Mouse (Mus musculus): ENCODE data around the gene Gimap7.
A peak's percentile ranks its signal among the peaks of the same experiment; 100 is the strongest.
"Not testable (repeated sequence)": the region's sequence is repeated elsewhere in the genome, so short reads cannot be mapped to it uniquely, and the experiment has no call there.

Gene Gimap7

GRCm38 (mm10) chr6:48718455-48718854 is at the start of gene Gimap7, which contains the start of gene Gm28053:
Gene Gimap7, plus strand, starts transcription at chr6:48718621.
Gene Gm28053, plus strand, starts transcription at chr6:48718607.
- DNase-seq: no peak

- no peak for DNase-seq
These were observed 48.9 kb upstream of the Gimap7 start for GRCm38 (mm10) chr6:48669446-48669969.

- DNase-seq: no peak
These were observed 43.9 kb upstream of the Gimap7 start for GRCm38 (mm10) chr6:48674291-48675058.

GRCm38 (mm10) chr6:48675400-48675930 is 43.0 kb upstream of the Gimap7 start:
- no peak for DNase-seq

GRCm38 (mm10) chr6:48675931-48676859 is 42.2 kb upstream of the Gimap7 start, which contains the start of gene Gimap9:
Gene Gimap9, plus strand, starts transcription at chr6:48676129.
- peak; percentile 69 for DNase-seq

- DNase-seq: no peak
These were observed 41.5 kb upstream of the Gimap7 start for GRCm38 (mm10) chr6:48676860-48677415.

GRCm38 (mm10) chr6:48677492-48678345 is 40.7 kb upstream of the Gimap7 start:
- no peak for DNase-seq

- DNase-seq: no peak
These were observed 40.0 kb upstream of the Gimap7 start for GRCm38 (mm10) chr6:48678391-48678790.

- no peak for DNase-seq
These were observed 38.7 kb upstream of the Gimap7 start for GRCm38 (mm10) chr6:48679701-48680100.

GRCm38 (mm10) chr6:48680421-48680820 is 38.0 kb upstream of the Gimap7 start:
- DNase-seq: no peak

GRCm38 (mm10) chr6:48681472-48682090 is 36.8 kb upstream of the Gimap7 start:
- no peak for DNase-seq

- DNase-seq: no peak
These were observed 36.1 kb upstream of the Gimap7 start for GRCm38 (mm10) chr6:48682271-48682670.

- DNase-seq: not testable (repeated sequence)
These were observed 35.1 kb upstream of the Gimap7 start for GRCm38 (mm10) chr6:48683263-48683821.

- DNase-seq: no peak
These were observed 34.1 kb upstream of the Gimap7 start, which contains the start of gene Gimap4 for GRCm38 (mm10) chr6:48684319-48684718. Gene Gimap4, plus strand, starts transcription at chr6:48684549.

GRCm38 (mm10) chr6:48684806-48685205 is 33.6 kb upstream of the Gimap7 start:
- peak; percentile 53 for DNase-seq

GRCm38 (mm10) chr6:48685251-48685650 is 33.2 kb upstream of the Gimap7 start:
- no peak for DNase-seq

- DNase-seq: no peak
These were observed 32.4 kb upstream of the Gimap7 start for GRCm38 (mm10) chr6:48685694-48686665.

- DNase-seq: no peak
These were observed 31.3 kb upstream of the Gimap7 start for GRCm38 (mm10) chr6:48687077-48687476.

GRCm38 (mm10) chr6:48689320-48689719 is 29.1 kb upstream of the Gimap7 start:
- no peak for DNase-seq

GRCm38 (mm10) chr6:48692962-48693361 is 25.5 kb upstream of the Gimap7 start:
- DNase-seq: no peak
